Mouse (Mus musculus): ENCODE measurements around the gene Erbin. TPM values are rescaled to one million over a fixed set of nuclear protein-coding genes. Genes with fewer than 3 reads are reported as not detected.
A peak's percentile ranks its signal among the peaks of the same experiment; 100 is the strongest.

The Erbin gene
- 26.1 and 27.0 TPM in 2 replicates for polyA plus RNA-seq (2014; fragmentation: Nextera tagmentation; extraction: Ambion mirVana)

DNA sequence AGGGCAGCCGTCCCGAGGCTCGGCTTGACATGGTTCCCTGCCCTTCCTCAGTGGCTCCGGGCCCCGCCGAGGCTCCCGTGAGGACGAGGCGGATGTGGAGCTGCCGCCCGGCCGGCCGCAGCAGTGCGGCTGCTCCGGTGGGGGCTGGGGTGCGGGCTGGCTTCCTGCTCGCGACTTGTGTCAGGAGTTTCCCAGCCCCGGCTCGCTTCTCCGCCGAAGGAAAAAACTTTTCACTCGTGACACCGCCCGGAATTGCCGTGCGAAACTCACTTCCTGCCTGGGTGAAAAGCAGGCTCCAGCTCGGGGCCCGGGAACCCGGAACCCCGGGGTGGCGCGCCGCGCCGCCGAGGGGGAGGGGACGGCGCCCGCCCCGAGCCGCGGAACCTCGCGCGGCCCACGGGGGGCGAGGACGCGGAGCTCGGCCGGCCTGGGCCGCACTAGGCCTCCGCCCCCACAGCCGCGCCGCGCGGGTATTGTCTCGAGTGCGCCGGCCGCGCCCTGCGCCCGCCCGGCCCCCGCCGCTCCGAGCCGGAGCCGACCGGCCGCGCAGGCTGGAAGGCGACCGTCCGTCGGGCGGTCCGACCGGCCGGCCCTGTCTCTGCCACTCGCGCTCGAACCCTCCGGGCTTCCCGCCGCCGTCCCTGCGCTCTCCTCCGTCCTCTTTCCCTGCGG is at the start of gene Erbin:
Gene Erbin (minus strand): TSS at position 254 of the 672 bp plus-strand sequence.
- Histone ChIP-seq H3K9me3 (ENCODE audit: control insufficient read depth, low read length) (no peaks in the 10 kb centered on the region), H3K4me2 (ENCODE audit: low read depth, low read length, severe bottlenecking) (peak within 1 kb of the TSS; percentile 80), H3K4me3 (ENCODE audit: low read depth, low read length) (peak within 1 kb of the TSS; percentile 88), H3K36me3 (ENCODE audit: control insufficient read depth, insufficient read depth, low read length) (no peaks in the 10 kb centered on the region), H3K4me1 (replicated peaks; ENCODE audit: control insufficient read depth, insufficient read depth, low read length) (0 out of 2 replicates have a peak, but pooled peaks cover 4% of the 10 kb centered on the region), H3K9ac (ENCODE audit: low read length) (peak within 1 kb of the TSS; percentile 99), H3K27ac (ENCODE audit: low read depth, low read length) (peak within 1 kb of the TSS; percentile 100), H3K27me3 (ENCODE audit: control insufficient read depth, insufficient read depth, low read length) (no peaks in the 10 kb centered on the region; the same call in 1 of the 2 replicates)
- WGBS, result under 1% methylated on average over 67 of the region's 93 CpGs
- ATAC-seq (replicated peaks; ENCODE audit: low FRiP score) (peak; percentile 70), DNase-seq (ENCODE audit: low spot score) (peak; percentile 83)

DNA sequence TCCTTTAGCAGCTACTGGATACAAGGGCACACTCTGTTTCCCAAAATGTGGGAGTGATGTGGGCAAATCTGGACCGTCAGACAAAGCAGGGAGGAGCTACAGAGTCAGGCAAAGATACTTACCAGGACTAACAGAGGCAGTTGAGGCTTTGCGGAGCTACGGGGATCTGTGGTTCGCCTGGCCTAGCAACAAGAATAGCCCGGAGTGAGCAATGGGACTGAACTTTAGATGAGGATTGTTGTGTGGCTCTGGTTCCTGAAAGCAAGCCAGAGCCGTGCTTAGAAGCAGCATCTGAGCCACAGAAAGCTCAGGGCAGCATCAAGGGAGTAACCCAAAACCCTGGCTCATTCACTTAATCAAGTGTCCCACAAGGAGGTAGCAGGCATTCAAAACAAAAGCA is 49.6 kb upstream of the Erbin start:
- no peak overlapping the region for H3K27ac ChIP-seq (ENCODE audit: low read depth, low read length)
- no peak overlapping the region for H3K4me2 ChIP-seq (ENCODE audit: low read depth, low read length, severe bottlenecking)
- H3K4me1 ChIP-seq (replicated peaks; ENCODE audit: control insufficient read depth, insufficient read depth, low read length), result no peaks in the 10 kb centered on the region
- DNase-seq (ENCODE audit: low spot score), result no peak
- no peak for ATAC-seq (replicated peaks; ENCODE audit: low FRiP score)
- WGBS, result 55% methylated on average over 6 of the region's 6 CpGs
- H3K9ac ChIP-seq (ENCODE audit: low read length), result no peak overlapping the region
- no peak overlapping the region for H3K4me3 ChIP-seq (ENCODE audit: low read depth, low read length)
- no peaks in the 10 kb centered on the region for H3K27me3 ChIP-seq (ENCODE audit: control insufficient read depth, insufficient read depth, low read length)
- H3K36me3 ChIP-seq (ENCODE audit: control insufficient read depth, insufficient read depth, low read length), result no peaks in the 10 kb centered on the region
- no peaks in the 10 kb centered on the region for H3K9me3 ChIP-seq (ENCODE audit: control insufficient read depth, low read length)

DNA sequence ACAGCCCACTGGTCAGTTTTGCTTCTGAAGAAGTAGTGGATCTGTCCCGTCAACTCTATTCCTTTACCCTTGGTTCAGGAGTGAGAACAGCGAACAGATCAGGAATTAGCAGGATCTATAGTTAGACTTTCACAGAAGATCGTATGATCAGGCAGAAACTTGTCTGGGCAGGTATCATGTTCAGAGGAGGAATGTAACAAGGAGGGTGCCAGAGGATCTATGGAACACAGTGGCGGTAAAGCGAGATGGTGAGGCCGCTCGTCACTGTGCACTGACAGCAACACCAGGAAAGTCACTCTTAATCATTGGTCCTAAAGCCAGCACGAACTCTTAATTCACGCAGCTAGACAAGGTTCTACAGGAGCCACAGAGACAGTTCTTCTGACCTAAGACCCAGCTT is 47.7 kb upstream of the Erbin start:
- no peak overlapping the region for H3K4me2 ChIP-seq (ENCODE audit: low read depth, low read length, severe bottlenecking)
- H3K36me3 ChIP-seq (ENCODE audit: control insufficient read depth, insufficient read depth, low read length), result no peaks in the 10 kb centered on the region
- no peaks in the 10 kb centered on the region for H3K9me3 ChIP-seq (ENCODE audit: control insufficient read depth, low read length)
- no peak overlapping the region for H3K4me3 ChIP-seq (ENCODE audit: low read depth, low read length)
- no peak overlapping the region for H3K9ac ChIP-seq (ENCODE audit: low read length)
- no peak overlapping the region for H3K27ac ChIP-seq (ENCODE audit: low read depth, low read length)
- no peak for ATAC-seq (replicated peaks; ENCODE audit: low FRiP score)
- H3K4me1 ChIP-seq (replicated peaks; ENCODE audit: control insufficient read depth, insufficient read depth, low read length), result no peaks in the 10 kb centered on the region
- H3K27me3 ChIP-seq (ENCODE audit: control insufficient read depth, insufficient read depth, low read length), result no peaks in the 10 kb centered on the region
- DNase-seq (ENCODE audit: low spot score), result no peak
- WGBS, result 93% methylated on average over 9 of the region's 9 CpGs

DNA sequence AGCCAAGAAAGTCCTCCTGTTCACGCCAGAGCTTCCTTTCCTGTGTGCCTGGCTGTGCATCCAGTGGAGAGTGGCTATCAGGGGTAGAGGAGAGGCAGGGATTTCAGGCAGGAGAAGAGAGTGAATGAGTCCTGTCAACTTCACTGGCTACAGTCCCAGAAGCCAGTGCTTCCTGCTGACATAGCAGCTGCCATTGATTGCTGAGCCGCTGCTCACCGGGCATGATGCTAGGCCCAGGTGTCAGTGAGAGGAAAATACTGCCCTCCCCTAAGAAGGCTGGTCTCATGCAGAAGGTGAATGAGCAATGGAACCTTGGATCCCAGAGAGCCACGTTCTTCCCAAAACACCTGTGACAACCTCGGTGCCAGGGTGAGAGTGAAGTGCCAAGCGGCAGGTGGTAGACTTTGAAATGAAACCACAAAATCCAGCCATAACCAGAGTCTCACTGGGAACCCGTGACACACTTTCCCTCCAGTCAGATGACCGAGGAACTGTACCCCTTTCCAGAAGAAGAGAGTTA is 46.4 kb upstream of the Erbin start:
- WGBS, result 85% methylated on average over 8 of the region's 8 CpGs
- no peaks in the 10 kb centered on the region for H3K4me1 ChIP-seq (replicated peaks; ENCODE audit: control insufficient read depth, insufficient read depth, low read length)

DNA sequence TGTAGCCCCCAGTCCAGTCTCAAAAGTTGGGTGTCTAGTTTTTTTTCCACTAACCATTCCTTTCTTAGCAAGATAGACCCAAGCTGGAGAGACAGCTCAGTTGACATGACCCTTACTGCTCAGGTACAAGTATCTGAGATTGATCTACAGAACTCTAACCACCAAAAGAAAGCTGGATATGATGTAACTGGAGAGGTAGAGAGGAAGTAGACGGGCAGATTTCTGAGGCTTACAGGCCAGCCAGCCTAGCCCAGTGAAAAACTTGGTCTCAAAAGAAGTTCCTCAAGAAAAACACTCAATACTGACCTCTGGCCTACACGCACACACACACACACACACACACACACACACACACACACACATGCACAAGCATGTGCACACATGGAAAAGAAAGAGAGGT is 44.9 kb upstream of the Erbin start:
- no peaks in the 10 kb centered on the region for H3K9me3 ChIP-seq (ENCODE audit: control insufficient read depth, low read length)

More for the DNA sequence above, 46.4 kb upstream of the Erbin start:
- Histone ChIP-seq H3K9me3 (ENCODE audit: control insufficient read depth, low read length) (no peaks in the 10 kb centered on the region), H3K4me2 (ENCODE audit: low read depth, low read length, severe bottlenecking) (no peak overlapping the region), H3K4me3 (ENCODE audit: low read depth, low read length) (no peak overlapping the region), H3K9ac (ENCODE audit: low read length) (no peak overlapping the region), H3K36me3 (ENCODE audit: control insufficient read depth, insufficient read depth, low read length) (no peaks in the 10 kb centered on the region), H3K27me3 (ENCODE audit: control insufficient read depth, insufficient read depth, low read length) (no peaks in the 10 kb centered on the region), H3K27ac (ENCODE audit: low read depth, low read length) (no peak overlapping the region)
- DNase-seq (ENCODE audit: low spot score) (no peak), ATAC-seq (replicated peaks; ENCODE audit: low FRiP score) (no peak)

DNA sequence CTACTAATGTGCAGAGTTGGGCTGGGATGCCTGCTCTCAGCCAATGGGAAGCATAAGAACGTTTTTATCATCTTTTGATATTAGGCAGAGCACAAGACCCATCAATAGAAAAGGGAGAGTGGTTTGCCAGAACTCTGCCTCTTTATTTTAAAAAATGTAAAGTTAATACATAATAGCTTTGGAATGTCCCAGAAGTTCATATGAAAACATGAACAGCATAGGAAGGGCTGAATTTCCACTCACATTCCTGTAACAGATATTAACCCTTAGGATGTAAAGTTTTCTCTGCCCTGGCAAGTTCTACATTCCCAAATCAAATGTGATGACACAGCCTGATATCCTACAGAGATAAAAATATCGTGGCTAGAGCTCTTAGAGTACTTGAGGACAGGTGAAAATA is 42.8 kb upstream of the Erbin start:
- WGBS, result 72% methylated on average over 2 of the region's 2 CpGs
- no peak for ATAC-seq (replicated peaks; ENCODE audit: low FRiP score)

More for the DNA sequence above, 44.9 kb upstream of the Erbin start:
- no peaks in the 10 kb centered on the region for H3K36me3 ChIP-seq (ENCODE audit: control insufficient read depth, insufficient read depth, low read length)
- no peak overlapping the region for H3K4me3 ChIP-seq (ENCODE audit: low read depth, low read length)
- H3K27me3 ChIP-seq (ENCODE audit: control insufficient read depth, insufficient read depth, low read length), result no peaks in the 10 kb centered on the region
- WGBS, result 93% methylated on average over 2 of the region's 2 CpGs
- H3K4me2 ChIP-seq (ENCODE audit: low read depth, low read length, severe bottlenecking), result no peak overlapping the region
- no peak overlapping the region for H3K27ac ChIP-seq (ENCODE audit: low read depth, low read length)
- no peak for ATAC-seq (replicated peaks; ENCODE audit: low FRiP score)
- H3K4me1 ChIP-seq (replicated peaks; ENCODE audit: control insufficient read depth, insufficient read depth, low read length), result no peaks in the 10 kb centered on the region
- no peak for DNase-seq (ENCODE audit: low spot score)
- no peak overlapping the region for H3K9ac ChIP-seq (ENCODE audit: low read length)

DNA sequence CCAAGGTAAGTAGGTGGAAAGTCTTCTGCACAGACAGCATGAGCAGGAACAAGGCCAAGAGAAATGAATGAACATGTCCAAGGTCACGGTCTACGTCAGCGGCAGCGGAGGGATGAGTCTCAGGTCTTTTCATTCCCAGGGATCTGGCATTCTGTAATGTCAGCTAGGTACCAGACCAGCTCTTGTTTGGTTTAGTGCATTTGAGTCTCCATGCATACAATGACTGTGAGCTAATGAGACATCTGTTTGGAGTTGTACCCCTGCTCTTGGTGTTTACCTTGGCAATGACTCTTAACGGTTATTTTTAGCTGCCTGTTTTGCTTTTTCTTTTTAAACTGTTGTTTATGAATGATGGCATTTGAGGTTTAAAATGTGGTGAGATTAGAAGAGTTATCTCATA is 39.5 kb upstream of the Erbin start:
- no peaks in the 10 kb centered on the region for H3K4me1 ChIP-seq (replicated peaks; ENCODE audit: control insufficient read depth, insufficient read depth, low read length)
- no peak overlapping the region for H3K4me3 ChIP-seq (ENCODE audit: low read depth, low read length)
- no peaks in the 10 kb centered on the region for H3K27me3 ChIP-seq (ENCODE audit: control insufficient read depth, insufficient read depth, low read length)
- H3K9ac ChIP-seq (ENCODE audit: low read length), result no peak overlapping the region
- no peaks in the 10 kb centered on the region for H3K9me3 ChIP-seq (ENCODE audit: control insufficient read depth, low read length)
- no peaks in the 10 kb centered on the region for H3K36me3 ChIP-seq (ENCODE audit: control insufficient read depth, insufficient read depth, low read length)
- ATAC-seq (replicated peaks; ENCODE audit: low FRiP score) (no peak), DNase-seq (ENCODE audit: low spot score) (no peak)
- no peak overlapping the region for H3K4me2 ChIP-seq (ENCODE audit: low read depth, low read length, severe bottlenecking)
- no peak overlapping the region for H3K27ac ChIP-seq (ENCODE audit: low read depth, low read length)
- 88% methylated on average over 5 of the region's 5 CpGs for WGBS

More for the DNA sequence above, 42.8 kb upstream of the Erbin start:
- no peak overlapping the region for H3K4me3 ChIP-seq (ENCODE audit: low read depth, low read length)
- H3K36me3 ChIP-seq (ENCODE audit: control insufficient read depth, insufficient read depth, low read length), result no peaks in the 10 kb centered on the region
- no peak for DNase-seq (ENCODE audit: low spot score)
- no peaks in the 10 kb centered on the region for H3K4me1 ChIP-seq (replicated peaks; ENCODE audit: control insufficient read depth, insufficient read depth, low read length)
- H3K4me2 ChIP-seq (ENCODE audit: low read depth, low read length, severe bottlenecking), result no peak overlapping the region
- no peak overlapping the region for H3K27ac ChIP-seq (ENCODE audit: low read depth, low read length)
- H3K9ac ChIP-seq (ENCODE audit: low read length), result no peak overlapping the region
- no peaks in the 10 kb centered on the region for H3K27me3 ChIP-seq (ENCODE audit: control insufficient read depth, insufficient read depth, low read length)
- no peaks in the 10 kb centered on the region for H3K9me3 ChIP-seq (ENCODE audit: control insufficient read depth, low read length)

DNA sequence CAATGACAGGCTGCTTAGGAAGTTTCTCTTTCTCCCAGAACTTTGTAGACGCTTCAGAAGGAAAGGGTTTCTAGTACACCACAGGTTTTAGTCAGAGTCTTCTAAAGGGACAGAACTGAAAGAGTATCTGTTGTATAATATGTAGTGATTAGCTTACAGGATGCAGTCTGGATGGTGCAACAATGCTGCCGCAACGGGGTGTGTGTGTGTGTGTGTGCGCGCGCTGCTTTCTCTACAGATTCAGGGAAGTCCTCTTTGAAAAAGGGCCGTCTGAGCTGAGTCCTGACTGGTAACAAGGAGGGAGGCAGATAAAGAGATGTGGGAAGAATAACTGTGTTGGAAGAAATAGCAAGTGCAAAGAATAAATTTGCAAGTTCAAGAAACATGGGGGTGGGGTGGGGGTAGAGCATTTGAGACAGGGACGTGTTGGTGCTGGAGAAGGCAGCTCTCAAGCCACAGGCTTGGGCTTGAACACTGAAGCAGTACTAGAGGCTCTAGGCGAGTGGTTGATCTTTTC is 38.4 kb upstream of the Erbin start:
- H3K4me1 ChIP-seq (replicated peaks; ENCODE audit: control insufficient read depth, insufficient read depth, low read length), result no peaks in the 10 kb centered on the region
- no peak overlapping the region for H3K27ac ChIP-seq (ENCODE audit: low read depth, low read length)
- H3K4me3 ChIP-seq (ENCODE audit: low read depth, low read length), result no peak overlapping the region
- no peaks in the 10 kb centered on the region for H3K9me3 ChIP-seq (ENCODE audit: control insufficient read depth, low read length)
- no peaks in the 10 kb centered on the region for H3K27me3 ChIP-seq (ENCODE audit: control insufficient read depth, insufficient read depth, low read length)
- H3K36me3 ChIP-seq (ENCODE audit: control insufficient read depth, insufficient read depth, low read length), result no peaks in the 10 kb centered on the region
- ATAC-seq (replicated peaks; ENCODE audit: low FRiP score) (no peak), DNase-seq (ENCODE audit: low spot score) (no peak)
- WGBS, result 74% methylated on average over 9 of the region's 9 CpGs
- H3K9ac ChIP-seq (ENCODE audit: low read length), result no peak overlapping the region
- H3K4me2 ChIP-seq (ENCODE audit: low read depth, low read length, severe bottlenecking), result no peak overlapping the region
